Mouse (Mus musculus): ENCODE results near the gene Serpina1a.
"Not testable (repeated sequence)": the region's sequence is repeated elsewhere in the genome, so short reads cannot be mapped to it uniquely, and the experiment has no call there.

Serpina1a gene

DNA sequence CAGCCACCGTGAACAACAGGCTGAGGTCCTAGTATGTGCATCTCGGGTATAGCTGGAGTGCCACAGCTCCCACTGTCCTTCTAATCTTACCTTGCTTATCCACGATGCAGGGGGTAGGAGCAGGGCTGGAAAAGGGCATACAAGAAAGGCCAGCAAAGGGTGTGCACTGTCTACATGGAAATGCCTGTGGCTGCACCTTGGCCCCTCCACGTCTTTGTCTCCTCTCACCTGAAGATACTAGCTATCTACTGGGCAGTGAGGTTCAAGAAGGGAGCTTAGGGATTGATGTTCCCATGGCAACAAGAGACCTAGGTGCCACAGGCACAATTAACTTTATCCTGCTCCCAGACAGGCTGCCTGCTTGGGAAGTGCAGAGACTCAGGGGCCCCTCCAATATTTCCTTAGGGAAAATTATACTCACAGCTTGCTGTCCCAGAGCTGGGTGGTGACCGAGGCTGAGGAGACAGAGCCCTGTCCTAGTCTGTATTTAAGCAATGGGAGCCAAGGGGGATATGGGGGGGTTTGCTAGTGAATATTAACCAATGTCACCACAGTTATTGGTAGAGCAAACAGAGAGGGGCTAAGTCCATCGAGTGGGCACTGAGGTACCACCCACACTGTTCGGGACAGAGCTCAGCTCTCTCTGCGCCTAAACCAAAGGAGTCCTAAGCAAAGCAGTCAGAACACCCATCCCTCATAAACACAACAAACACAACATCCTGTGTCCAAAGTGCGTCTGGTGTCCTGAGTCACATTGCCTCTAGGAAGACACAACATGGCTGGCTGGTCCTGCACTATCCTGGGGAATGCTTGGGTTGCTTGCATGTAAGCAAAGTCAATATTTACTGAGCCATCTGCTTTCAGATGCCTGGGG is at the start of gene Serpina1a:
TSS of gene Serpina1a (minus strand) at position 462 of the 874 bp plus-strand sequence.
- not testable (repeated sequence) for DNase-seq (ENCODE audit: low read depth in 1 of 2, low spot score in 2 of 2)

DNA sequence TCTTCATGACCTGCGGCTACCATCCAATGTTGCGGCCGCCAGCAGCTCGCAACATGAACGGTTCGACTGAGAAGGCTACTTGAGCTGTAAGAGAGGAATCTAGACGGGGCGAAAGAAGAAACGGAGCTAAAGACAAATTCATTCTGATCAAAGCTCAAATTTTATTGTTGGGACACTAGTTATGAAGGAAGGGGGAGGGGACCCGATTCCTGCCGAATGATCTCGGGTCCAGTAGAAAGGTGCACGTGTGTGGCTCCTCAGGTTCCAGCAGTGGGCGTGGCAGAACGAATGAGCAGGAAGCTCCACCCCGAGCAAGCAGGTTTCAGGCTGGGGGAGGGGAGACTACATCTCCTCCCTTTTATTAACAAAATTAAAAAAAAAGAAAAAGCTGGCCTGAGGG is 45.8 kb upstream of the Serpina1a start:
- not testable (repeated sequence) for DNase-seq (ENCODE audit: low read depth in 1 of 2, low spot score in 2 of 2)

DNA sequence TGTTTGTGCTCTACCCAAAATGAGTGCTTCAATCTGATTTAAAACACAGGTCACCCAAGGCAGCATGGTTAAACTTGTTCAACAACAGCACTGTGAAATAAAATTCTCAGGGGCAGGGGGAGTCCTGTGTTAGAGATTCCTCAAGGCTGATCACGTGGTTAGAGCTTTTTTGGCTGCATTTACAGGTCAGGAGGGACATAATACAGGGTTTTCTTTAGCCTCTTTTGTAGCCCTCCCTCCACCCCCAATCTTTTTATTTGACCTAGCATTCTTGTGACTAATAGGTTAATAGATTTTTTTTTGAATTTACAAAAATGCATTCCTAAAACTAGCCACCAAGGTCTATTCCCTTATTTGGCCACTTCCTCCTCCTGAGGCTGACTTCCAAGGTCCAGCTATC is 44.4 kb upstream of the Serpina1a start:
- DNase-seq (ENCODE audit: low read depth in 1 of 2, low spot score in 2 of 2) = not testable (repeated sequence)

DNA sequence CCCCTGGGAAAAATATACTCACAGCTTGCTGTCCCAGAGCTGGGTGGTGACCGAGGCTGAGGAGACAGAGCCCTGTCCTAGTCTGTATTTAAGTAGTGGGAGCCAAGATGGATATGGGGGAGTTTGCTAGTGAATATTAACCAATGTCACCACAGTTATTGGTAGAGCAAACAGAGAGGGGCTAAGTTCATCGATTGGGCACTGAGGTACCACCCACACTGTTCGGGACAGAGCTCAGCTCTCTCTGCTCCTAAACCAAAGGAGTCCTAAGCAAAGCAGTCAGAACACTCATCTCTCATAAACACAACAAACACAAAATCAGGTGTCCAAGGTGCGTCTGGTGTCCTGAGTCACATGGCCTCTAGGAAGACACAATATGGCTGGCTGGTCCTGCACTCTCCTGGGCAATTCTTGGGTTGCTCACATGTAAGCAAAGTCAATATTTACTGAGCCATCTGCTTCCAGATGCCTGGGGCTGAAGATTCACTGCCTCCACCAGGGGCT is 41.5 kb upstream of the Serpina1a start, which contains the start of gene Serpina1c:
TSS of gene Serpina1c (minus strand) at position 51 of the 504 bp plus-strand sequence.
- DNase-seq (ENCODE audit: low read depth in 1 of 2, low spot score in 2 of 2) = not testable (repeated sequence)

DNA sequence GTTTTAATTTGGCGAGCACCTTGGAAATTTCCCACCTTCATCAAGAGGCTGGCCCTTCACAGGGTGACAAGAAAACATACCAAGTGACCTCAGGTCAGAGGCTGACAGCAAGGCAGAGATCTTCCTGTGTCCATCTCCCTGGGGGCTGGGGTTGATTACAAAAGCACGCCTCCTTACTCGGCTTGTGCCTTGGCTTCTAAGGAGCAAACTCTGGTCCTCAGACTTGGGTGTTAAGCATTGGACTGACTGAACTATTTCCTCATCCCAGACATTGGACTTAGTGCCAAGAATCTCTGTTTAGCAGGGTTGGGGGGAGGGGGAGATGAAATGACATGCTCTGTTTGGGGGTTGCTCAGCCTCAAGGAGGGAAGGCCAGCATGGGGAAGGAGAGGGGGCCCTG is 38.6 kb upstream of the Serpina1a start:
- DNase-seq (ENCODE audit: low read depth in 1 of 2, low spot score in 2 of 2) = not testable (repeated sequence)

DNA sequence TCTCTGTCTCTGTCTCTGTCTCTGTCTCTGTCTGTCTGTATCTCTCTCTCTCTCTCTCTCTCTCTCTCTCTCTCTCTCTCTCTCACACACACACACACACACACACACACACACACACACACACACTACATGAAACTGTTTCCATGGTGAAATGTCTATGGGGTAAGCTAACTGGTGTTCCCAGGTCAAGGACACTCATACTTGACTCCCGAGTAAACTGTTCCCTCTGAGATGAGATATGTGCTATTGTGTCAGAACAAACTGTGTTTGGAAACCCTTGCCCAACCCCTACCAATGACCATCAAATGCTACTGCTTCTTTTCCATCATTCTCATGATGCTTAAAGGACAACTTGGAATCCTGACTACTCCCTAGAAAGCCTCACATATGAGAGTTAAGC is 3.5 kb upstream of the Serpina1a start:
- DNase-seq (ENCODE audit: low read depth in 1 of 2, low spot score in 2 of 2) = not testable (repeated sequence)

DNA sequence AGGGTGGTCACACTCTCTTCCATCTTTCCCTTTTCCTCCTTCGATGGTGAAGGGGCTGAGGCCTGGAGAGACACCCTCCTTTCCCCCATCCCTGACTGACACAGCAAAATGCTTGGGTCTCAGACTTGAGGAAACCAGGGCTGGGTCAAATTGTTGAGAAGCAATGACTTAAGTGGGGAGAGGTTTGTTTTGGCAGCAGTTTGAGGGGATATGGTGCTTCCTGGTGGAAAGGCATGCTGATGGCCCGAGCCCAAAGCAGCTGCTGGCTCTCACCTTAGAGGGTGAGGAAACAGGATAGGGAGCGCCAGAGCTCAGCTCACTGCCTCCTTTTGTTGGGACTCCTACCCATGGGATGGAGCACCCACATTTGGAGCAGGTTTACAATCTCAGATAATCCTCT is 2.4 kb downstream of the Serpina1a start:
- no peak for DNase-seq (ENCODE audit: low read depth in 1 of 2, low spot score in 2 of 2)

DNA sequence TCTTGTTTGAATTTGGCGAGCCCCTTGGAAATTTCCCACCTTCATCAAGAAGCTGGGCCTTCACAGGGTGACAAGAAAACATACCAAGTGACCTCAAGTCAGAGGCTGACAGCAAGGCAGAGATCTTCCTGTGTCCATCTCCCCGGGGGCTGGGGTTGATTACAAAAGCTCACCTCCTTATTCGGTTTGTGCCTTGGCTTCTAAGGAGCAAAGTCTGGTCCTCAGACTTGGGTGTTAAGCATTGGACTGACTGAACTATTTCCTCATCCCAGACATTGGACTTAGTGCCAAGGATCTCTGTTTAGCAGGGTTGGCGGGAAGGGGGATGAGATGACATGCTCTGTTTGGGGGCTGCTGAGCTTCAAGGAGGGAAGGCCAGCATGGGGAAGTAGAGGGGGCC is 2.8 kb downstream of the Serpina1a start:
- DNase-seq (ENCODE audit: low read depth in 1 of 2, low spot score in 2 of 2) = not testable (repeated sequence)

DNA sequence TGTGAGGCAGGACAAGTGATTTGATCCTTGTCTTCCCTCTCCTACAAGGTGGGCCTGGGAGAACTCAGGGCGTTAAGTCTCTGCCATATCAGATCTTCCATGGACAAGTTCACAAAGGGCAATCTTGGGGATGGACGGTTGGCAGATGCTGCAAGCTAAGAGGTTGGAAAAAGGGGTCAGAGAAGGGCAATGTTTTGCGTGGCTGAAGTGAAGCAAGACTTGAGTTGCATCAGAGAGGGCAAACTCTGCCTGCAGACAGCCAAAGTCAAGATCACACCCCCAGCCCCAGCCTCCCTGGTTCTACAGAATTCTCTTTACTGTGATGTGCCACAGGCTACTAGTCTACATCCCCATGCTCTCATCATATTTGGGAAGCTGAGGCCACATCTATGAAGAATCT is 3.8 kb downstream of the Serpina1a start:
- DNase-seq (ENCODE audit: low read depth in 1 of 2, low spot score in 2 of 2) = not testable (repeated sequence)

DNA sequence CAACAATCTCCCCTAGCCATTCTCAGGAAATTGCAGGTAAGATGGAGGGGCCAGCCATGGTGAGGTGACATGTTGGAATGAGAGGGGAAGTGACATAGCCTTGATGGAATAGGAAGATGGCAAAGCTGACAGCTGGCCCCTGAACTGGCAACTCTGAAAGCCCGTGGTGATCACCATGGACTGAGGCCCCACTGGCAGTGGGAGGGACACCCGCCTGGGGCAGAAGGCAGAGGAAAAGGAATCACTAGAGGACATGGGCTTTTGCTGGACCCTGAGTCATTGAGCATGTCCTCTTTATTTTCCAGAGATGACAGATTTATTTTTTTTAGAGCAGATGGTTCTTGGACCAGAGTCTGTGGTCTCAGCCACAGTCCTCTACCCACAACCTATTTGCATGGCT is 10.3 kb downstream of the Serpina1a start:
- DNase-seq (ENCODE audit: low read depth in 1 of 2, low spot score in 2 of 2) = not testable (repeated sequence)

DNA sequence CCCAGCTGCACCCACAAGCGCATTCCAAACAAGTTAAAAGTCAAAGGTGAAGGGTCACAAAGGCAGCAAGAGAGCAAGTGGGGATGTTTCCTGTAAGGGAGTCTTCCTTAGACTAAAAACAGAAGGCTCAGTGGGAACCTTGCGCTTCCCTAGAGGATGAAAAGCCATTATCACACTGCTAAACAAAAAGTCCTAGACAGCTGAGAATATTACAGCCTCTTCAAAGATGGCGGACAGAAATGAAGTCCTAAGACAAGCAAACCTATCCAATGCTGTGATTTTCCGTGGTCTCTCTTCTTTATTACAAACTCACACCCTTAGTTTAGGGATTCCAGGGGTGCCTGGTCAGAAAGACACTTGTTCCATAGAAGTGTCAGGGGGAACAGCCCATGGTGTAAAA is 33.1 kb downstream of the Serpina1a start, which contains the start of gene Serpina1b:
TSS of gene Serpina1b (minus strand) at position 101 of the 400 bp plus-strand sequence.
- not testable (repeated sequence) for DNase-seq (ENCODE audit: low read depth in 1 of 2, low spot score in 2 of 2)

DNA sequence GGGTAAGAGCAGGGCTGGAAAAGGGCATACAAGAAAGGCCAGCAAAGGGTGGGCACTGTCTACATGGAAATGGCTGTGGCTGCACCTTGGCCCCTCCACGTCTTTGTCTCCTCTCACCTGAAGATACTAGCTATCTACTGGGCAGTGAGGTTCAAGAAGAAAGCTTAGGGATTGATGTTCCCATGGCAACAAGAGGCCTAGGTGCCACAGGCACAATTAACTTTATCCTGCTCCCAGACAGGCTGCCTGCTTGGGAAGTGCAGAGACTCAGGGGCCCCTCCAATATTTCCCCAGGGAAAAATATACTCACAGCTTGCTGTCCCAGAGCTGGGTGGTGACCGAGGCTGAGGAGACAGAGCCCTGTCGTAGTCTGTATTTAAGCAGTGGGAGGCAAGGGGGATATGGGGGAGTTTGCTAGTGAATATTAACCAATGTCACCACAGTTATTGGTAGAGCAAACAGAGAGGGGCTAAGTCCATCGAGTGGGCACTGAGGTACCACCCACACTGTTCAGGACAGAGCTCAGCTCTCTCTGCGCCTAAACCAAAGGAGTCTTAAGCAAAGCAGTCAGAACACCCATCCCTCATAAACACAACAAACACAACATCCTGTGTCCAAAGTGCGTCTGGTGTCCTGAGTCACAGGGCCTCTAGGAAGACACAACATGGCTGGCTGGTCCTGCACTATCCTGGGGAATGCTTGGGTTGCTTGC is 35.5 kb downstream of the Serpina1a start:
- not testable (repeated sequence) for DNase-seq (ENCODE audit: low read depth in 1 of 2, low spot score in 2 of 2)

DNA sequence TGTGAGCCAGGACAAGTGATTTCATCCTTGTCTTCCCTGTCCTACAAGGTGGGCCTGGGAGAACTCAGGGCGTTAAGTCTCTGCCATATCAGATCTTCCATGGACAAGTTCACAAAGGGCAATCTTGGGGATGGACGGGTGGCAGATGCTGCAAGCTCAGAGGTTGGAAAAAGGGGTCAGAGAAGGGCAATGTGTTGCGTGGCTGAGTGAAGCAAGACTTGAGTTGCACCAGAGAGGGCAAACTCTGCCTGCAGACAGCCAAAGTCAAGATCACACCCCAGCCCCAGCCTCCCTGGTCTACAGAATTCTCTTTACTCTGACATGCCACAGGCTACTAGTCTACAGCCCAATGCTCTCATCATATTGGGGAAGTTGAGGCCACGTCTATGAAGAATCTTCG is 39.5 kb downstream of the Serpina1a start:
- DNase-seq (ENCODE audit: low read depth in 1 of 2, low spot score in 2 of 2) = not testable (repeated sequence)
